Mouse (Mus musculus) heart, postnatal 0 days (tissue): ENCODE results near the gene Medag. TPM values are rescaled to one million over a fixed set of nuclear protein-coding genes. Genes with fewer than 3 reads are reported as not detected.

Source experiments
- ATAC-seq: fragments of 200-750 bp; cut with Nextera tagmentation; 2 replicates; pipeline ENCODE4 v1.8.0; 2017; ENCODE audit warnings: low read depth, moderate number of reproducible peaks, moderate library complexity; ENCODE audit not compliant: insufficient read depth
- DNase-seq: peaks from one replicate; pipeline ENCODE4 v3.0.0-alpha.2; 2016; ENCODE audit warnings: low spot score
- H3K27ac ChIP-seq: fragments of 300-500 bp; sonication (generic); 2 replicates; pipeline ENCODE4 v1.5.1; 2014; ENCODE audit warnings: low read depth, mild to moderate bottlenecking
- H3K27me3 ChIP-seq: fragments of 300-500 bp; sonication (generic); 2 replicates; pipeline ENCODE4 v1.6.1; 2014; ENCODE audit warnings: low read length, mixed read lengths; ENCODE audit not compliant: control insufficient read depth, insufficient read depth
- H3K36me3 ChIP-seq: fragments of 300-500 bp; sonication (generic); replicated peaks from 2 replicates; pipeline ENCODE4 v1.6.1; 2014; ENCODE audit warnings: low read length, mixed read lengths; ENCODE audit not compliant: control insufficient read depth, insufficient read depth
- H3K4me1 ChIP-seq: fragments of 300-500 bp; sonication (generic); 2 replicates; pipeline ENCODE4 v1.6.1; 2014; ENCODE audit warnings: antibody characterized with exemption; ENCODE audit not compliant: control insufficient read depth, insufficient read depth
- H3K4me2 ChIP-seq: fragments of 300-500 bp; sonication (generic); 2 replicates; pipeline ENCODE4 v1.6.1; 2014; ENCODE audit warnings: low read depth, mild to moderate bottlenecking, low read length, moderate library complexity
- H3K4me3 ChIP-seq: fragments of 300-500 bp; sonication (generic); 2 replicates; pipeline ENCODE4 v1.5.1; 2014; ENCODE audit warnings: low read depth, low read length
- H3K9ac ChIP-seq: fragments of 300-500 bp; sonication (generic); replicated peaks from 2 replicates; pipeline ENCODE4 v1.6.1; 2014; ENCODE audit warnings: low read depth, low read length, mixed read lengths
- H3K9me3 ChIP-seq: fragments of 300-500 bp; sonication (generic); replicated peaks from 2 replicates; pipeline ENCODE4 v1.6.1; 2016; ENCODE audit warnings: low read length; ENCODE audit not compliant: control insufficient read depth
- CTCF ChIP-seq: IDR thresholded peaks from 2 replicates; pipeline ENCODE4 v1.5.1; 2016; ENCODE audit warnings: antibody characterized with exemption, control low read depth, low read depth
- EP300 ChIP-seq: IDR thresholded peaks from 2 replicates; pipeline ENCODE4 v1.6.1; 2016; ENCODE audit warnings: antibody characterized with exemption, low read depth
- WGBS: fragments of 180-500 bp; shearing (Covaris S2); extraction: QIAGEN DNeasy Blood & Tissue Kit; methylation state at CpG from one replicate; pipeline ENCODE4 v1.1.7; 2014; 5-methylcytosine and 5-hydroxymethylcytosine counted together
- polyA plus RNA-seq: library from polyadenylated mRNA; unstranded; fragments of >200 nt; fragmentation: Nextera tagmentation; extraction: Ambion mirVana; gene quantifications from 2 replicates; pipeline ENCODE4 v1.2.1, GENCODE M21; 2015
- total RNA-seq: library from RNA; depleted of rRNA; stranded (reverse); fragments of >200 nt; gene quantifications from 2 replicates; pipeline ENCODE4 v1.2.3, GENCODE M21; 2014; ENCODE audit warnings: low replicate concordance

Gene Medag
- total and polyA plus RNA-seq, 2 experiments from 2014 or later = 2.0 to 7.7 TPM

DNA sequence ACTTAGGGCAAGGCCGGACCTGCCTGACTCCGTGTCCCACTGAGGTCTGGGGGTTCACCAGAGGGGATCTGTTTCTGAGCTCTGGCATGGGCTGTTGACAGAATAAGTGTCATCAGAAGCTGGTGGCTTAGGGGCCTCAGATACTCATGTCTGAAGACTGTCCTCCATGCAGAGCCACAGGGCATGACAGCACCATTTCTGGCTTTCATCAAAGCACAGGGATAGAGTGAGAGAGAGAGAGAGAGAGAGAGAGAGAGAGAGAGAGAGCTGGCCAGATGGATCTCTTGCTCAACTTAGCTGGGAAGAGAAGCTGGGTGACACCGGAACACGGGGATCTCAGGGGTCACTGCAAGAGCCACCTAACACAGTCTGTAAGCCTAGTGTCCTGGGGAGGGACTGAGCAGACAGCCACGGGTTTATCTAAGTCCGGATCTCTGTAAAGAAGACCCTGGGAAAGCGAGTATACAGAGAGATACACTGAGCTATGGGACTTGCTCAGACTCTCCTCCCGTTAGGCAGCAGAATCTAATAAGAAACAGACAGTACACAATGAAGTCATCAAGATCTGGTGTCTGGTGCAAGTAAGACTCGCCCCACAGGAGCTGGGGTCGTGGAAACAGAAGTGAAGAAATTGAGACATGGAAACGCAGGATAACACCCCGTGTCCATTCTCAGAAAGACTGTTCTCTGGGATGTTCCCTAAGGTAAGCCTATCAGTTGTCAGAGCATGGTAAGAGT, 42.8 kb upstream of the Medag start:
- DNase-seq = no peak
- Histone ChIP-seq H3K4me2 (no peak overlapping the region; the same call in 1 of the 2 replicates), H3K36me3 (no peaks in the 10 kb centered on the region), H3K9me3 (no peaks in the 10 kb centered on the region), H3K27me3 (no peaks in the 10 kb centered on the region), H3K4me3 (no peak overlapping the region), H3K27ac (peak overlapping the region; percentile 43; the same call in 1 of the 2 replicates), H3K9ac (no peak overlapping the region), H3K4me1 (peaks cover 18% of the 10 kb centered on the region)
- no peak for TF ChIP-seq EP300
- no peak for TF ChIP-seq CTCF
- WGBS = 44% methylated on average over 12 of the region's 12 CpGs
- ATAC-seq = no peak

DNA sequence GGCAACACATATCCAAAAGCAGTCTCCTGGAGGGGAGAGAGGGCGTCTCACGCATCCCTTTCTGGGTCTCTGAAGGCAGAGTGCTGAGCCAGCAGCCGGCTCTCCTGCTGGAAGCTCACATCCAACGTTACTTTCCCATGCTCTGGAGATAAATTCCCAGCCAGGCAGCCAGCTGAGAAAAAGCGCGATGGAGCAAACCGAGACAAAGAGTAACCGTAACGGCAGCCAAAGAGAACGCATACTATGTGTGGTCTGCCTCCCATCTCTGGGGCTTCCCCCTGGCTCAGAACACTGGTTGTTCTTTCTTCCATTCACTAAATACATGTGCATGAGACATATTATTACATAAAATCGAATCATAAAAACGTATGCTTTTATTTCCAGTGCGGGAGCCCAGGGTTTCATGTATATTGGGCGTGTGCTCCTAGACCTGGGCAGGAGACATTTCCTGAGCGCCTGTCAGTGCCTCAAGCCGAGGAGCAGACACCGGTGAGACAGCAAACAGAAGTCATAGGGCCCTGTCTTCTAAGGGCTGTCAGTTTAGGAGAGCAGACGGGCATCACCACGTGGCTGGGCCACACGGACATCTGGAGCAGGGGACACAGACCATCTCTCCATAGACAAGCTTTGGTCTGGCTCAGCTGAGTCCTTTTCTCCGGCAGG, 42.0 kb upstream of the Medag start:
- no peak overlapping the region for H3K4me2 ChIP-seq
- no peak overlapping the region for H3K9ac ChIP-seq
- H3K36me3 ChIP-seq = no peaks in the 10 kb centered on the region
- peak overlapping the region; percentile 43; the same call in 1 of the 2 replicates for H3K27ac ChIP-seq
- H3K9me3 ChIP-seq = no peaks in the 10 kb centered on the region
- 50% methylated on average over 21 of the region's 21 CpGs for WGBS
- no peak for TF ChIP-seq CTCF
- TF ChIP-seq EP300 = no peak
- no peak overlapping the region for H3K4me3 ChIP-seq
- H3K4me1 ChIP-seq = peaks cover 23% of the 10 kb centered on the region
- DNase-seq (no peak), ATAC-seq (no peak)
- H3K27me3 ChIP-seq = no peaks in the 10 kb centered on the region

DNA sequence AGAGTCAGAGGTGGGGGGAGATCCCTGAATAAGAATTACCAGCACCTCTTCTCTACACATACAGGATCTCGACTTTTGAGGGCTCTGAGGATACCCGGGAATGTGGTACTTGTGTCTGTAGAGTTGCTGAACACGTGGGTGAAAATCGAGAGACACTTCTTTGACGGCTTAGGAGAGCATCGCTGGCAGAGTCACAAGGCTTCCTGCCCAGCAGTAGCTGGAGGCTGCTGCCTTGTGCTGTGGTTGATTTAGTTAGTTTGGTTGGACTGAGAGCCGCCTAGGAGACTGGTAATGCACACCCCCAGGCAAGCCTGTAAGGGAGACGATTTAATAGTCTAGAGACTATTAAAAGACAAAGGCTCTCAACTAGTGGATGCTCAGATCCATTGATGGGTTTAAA, 39.5 kb upstream of the Medag start:
- Histone ChIP-seq H3K4me1 (peaks cover 26% of the 10 kb centered on the region), H3K4me2 (no peak overlapping the region), H3K36me3 (no peaks in the 10 kb centered on the region), H3K27me3 (no peaks in the 10 kb centered on the region), H3K27ac (no peak overlapping the region), H3K4me3 (no peak overlapping the region), H3K9me3 (no peaks in the 10 kb centered on the region), H3K9ac (no peak overlapping the region)
- DNase-seq (no peak), ATAC-seq (no peak)
- 81% methylated on average over 8 of the region's 8 CpGs for WGBS
- TF ChIP-seq CTCF (no peak), EP300 (no peak)

DNA sequence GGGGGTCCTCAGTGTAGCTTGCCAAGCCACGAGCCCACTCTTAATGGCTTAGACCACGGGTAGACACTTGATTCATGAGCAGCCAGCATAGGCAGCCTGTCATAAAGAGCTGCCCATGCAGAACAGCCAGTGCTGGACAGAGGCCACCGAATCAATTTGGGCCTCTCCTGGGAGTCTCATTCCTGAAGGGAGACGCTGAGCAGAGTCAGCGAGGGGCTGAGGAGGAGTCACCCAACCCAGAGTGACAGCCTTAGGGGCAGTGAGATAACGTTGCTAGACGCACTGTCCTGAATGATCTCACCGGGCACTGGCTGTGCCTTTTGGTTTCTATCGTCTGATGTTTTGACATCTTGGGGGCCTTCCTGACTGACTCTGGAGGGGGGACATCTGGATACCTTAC, 38.3 kb upstream of the Medag start:
- no peaks in the 10 kb centered on the region for H3K36me3 ChIP-seq
- H3K4me2 ChIP-seq = no peak overlapping the region
- no peak overlapping the region for H3K4me3 ChIP-seq
- peak overlapping the region; percentile 34; the same call in 1 of the 2 replicates for H3K27ac ChIP-seq
- peaks cover 32% of the 10 kb centered on the region for H3K4me1 ChIP-seq
- TF ChIP-seq EP300 = no peak
- TF ChIP-seq CTCF = no peak
- ATAC-seq (peak; percentile 74), DNase-seq (no peak)
- H3K9me3 ChIP-seq = no peaks in the 10 kb centered on the region
- 6% methylated on average over 9 of the region's 9 CpGs for WGBS
- H3K9ac ChIP-seq = no peak overlapping the region
- H3K27me3 ChIP-seq = no peaks in the 10 kb centered on the region

DNA sequence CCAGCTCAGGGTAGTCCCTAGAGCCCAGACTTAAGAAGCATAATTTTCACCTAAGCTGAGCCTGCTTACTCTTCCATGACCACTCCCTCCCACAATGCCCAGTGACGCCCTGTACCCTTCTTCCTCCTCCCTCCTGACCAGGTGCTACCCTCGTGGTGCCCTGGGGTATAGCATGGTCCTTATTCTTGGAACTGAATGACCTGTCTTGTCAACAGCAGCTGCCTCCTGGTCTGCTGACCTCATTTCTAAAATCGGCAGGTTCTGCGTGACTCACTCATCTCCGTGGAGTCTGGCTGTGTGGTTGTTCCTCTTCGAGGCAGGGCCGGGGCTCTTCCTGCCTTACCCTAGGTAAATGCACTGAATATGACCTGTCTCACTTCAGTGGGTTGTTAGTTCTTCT, 37.5 kb upstream of the Medag start:
- Histone ChIP-seq H3K9me3 (no peaks in the 10 kb centered on the region), H3K27me3 (no peaks in the 10 kb centered on the region), H3K4me2 (no peak overlapping the region), H3K4me3 (no peak overlapping the region), H3K9ac (no peak overlapping the region), H3K4me1 (peaks cover 32% of the 10 kb centered on the region), H3K27ac (peak overlapping the region; percentile 34; the same call in 1 of the 2 replicates), H3K36me3 (no peaks in the 10 kb centered on the region)
- TF ChIP-seq EP300 = no peak
- no peak for TF ChIP-seq CTCF
- ATAC-seq = peak; percentile 50
- 20% methylated on average over 7 of the region's 7 CpGs for WGBS
- DNase-seq = peak; percentile 51
